Mouse (Mus musculus) spleen, adult 2 months (tissue): ENCODE data around the gene Pak1. TPM values are rescaled to one million over a fixed set of nuclear protein-coding genes. Genes with fewer than 3 reads are reported as not detected.

ENCODE experiments used
- DNase-seq, 2 experiments: peaks; one replicate each; pipeline versions ENCODE4 v3.0.0 to v3.0.0-alpha.2; 2012 to 2021; ENCODE audit warnings: low spot score in 2 of 2, low read depth in 1 of 2
- H3K27ac ChIP-seq: fragments of 200-500 bp; 2 replicates; pipeline ENCODE4 v1.5.1; 2012; ENCODE audit warnings: low read length, inconsistent platforms; ENCODE audit not compliant: insufficient read depth
- H3K27me3 ChIP-seq: fragments of 200-500 bp; 2 replicates; pipeline ENCODE4 v1.6.1; 2012; ENCODE audit warnings: mild to moderate bottlenecking, moderate library complexity, low read length, inconsistent platforms; ENCODE audit not compliant: control insufficient read depth, insufficient read depth
- H3K36me3 ChIP-seq: fragments of 200-500 bp; 2 replicates; pipeline ENCODE4 v1.6.1; 2012; ENCODE audit warnings: mild to moderate bottlenecking, low read length, inconsistent platforms; ENCODE audit not compliant: control insufficient read depth, insufficient read depth
- H3K4me1 ChIP-seq: fragments of 200-500 bp; 2 replicates; pipeline ENCODE4 v1.6.1; 2011; ENCODE audit warnings: inconsistent platforms; ENCODE audit not compliant: control insufficient read depth, insufficient read depth, insufficient read length
- H3K4me3 ChIP-seq: fragments of 200-500 bp; 2 replicates; pipeline ENCODE4 v1.5.1; 2011; ENCODE audit warnings: mild to moderate bottlenecking, inconsistent platforms; ENCODE audit not compliant: insufficient read depth, insufficient read length; ENCODE audit errors: extremely low read depth
- CTCF ChIP-seq: fragments of 200-500 bp; IDR thresholded peaks from 2 replicates; pipeline ENCODE4 v1.5.1; 2011; ENCODE audit warnings: mild to moderate bottlenecking, inconsistent platforms; ENCODE audit not compliant: insufficient read depth, insufficient read length, insufficient replicate concordance; ENCODE audit errors: extremely low read depth
- POLR2A ChIP-seq: fragments of 200-500 bp; IDR thresholded peaks from 2 replicates; pipeline ENCODE4 v1.6.1; 2011; ENCODE audit warnings: low read depth, low read length, inconsistent platforms
- WGBS: fragments of 180-500 bp; shearing (Covaris S2); methylation state at CpG from one replicate; pipeline ENCODE4 v1.1.7; 2018; 5-methylcytosine and 5-hydroxymethylcytosine counted together
- polyA plus RNA-seq: library from polyadenylated mRNA; depleted of rRNA; stranded (reverse); fragments of >200 nt; gene quantifications from 2 replicates; pipeline ENCODE4 v1.2.3, GENCODE M21; 2012

Gene Pak1
- polyA plus RNA-seq, 1 experiment: 6.5 TPM

- Histone ChIP-seq H3K36me3 (no peaks in the 10 kb centered on the region), H3K27me3 (no peaks in the 10 kb centered on the region), H3K27ac (peak overlapping the region; percentile 85), H3K4me3 (peak overlapping the region; percentile 63), H3K4me1 (peaks cover 5% of the 10 kb centered on the region; the same call in 1 of the 2 replicates)
- peak; percentile 30 to 41 for DNase-seq
- TF ChIP-seq CTCF (no peak), POLR2A (no peak)
- WGBS: 5% methylated on average over 10 of the region's 10 CpGs
Observed at GRCm38 (mm10) chr7:97748527-97749206, 39.7 kb upstream of the Pak1 start.

DNA sequence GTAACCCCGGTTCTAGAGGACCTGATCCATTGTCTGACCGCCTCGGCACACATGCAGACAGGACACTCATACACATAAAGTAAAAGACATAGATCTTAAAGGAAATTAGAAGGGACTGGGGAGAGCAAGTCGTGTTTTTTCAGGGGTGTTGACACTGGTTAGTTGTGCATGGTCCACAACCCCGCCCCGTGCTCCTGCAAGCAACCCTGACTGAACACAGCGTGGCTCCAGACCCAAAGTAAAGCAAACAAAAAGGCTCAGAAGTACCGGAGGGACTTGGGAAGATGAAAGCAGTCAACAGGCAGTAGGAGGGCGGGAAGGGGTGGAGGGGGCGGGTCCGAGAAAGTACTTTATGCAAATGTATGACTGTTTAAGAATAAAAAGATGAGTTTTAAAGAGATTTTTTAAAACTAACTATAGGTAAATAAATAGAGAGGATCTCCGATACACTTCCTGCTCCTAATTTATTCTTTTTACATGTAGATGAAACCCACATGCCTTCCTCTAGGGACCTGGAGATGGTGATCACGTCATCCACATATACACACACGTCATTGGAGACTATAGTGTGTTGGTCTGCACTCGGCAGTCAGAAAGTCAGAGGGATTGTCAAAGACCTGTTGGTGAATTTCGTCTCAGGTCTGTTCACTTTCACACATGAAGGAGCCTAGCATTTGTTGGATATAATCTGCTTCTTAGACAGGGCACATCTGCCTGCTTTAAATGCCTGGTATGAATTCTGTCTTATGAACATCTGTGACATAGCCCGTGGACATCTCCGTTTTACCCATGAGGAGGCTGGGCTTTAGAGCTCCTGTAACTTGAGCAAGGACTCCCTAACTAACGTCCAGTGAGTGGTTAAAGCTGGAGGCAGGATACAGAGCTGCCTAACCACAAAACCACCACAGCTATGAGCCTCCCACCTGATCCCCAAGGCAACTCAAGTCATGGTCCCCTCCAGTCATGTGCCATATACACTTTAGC is 38.8 kb upstream of the Pak1 start:
- WGBS: 3% methylated on average over 19 of the region's 19 CpGs
- H3K27me3 ChIP-seq: no peaks in the 10 kb centered on the region
- peaks cover 5% of the 10 kb centered on the region; the same call in 1 of the 2 replicates for H3K4me1 ChIP-seq
- H3K4me3 ChIP-seq: peak overlapping the region; percentile 63
- H3K36me3 ChIP-seq: no peaks in the 10 kb centered on the region
- DNase-seq: peak; percentile 11 to 32
- peak overlapping the region; percentile 85 for H3K27ac ChIP-seq
- TF ChIP-seq CTCF (no peak), POLR2A (no peak; the same call in 1 of the 2 replicates)

DNA sequence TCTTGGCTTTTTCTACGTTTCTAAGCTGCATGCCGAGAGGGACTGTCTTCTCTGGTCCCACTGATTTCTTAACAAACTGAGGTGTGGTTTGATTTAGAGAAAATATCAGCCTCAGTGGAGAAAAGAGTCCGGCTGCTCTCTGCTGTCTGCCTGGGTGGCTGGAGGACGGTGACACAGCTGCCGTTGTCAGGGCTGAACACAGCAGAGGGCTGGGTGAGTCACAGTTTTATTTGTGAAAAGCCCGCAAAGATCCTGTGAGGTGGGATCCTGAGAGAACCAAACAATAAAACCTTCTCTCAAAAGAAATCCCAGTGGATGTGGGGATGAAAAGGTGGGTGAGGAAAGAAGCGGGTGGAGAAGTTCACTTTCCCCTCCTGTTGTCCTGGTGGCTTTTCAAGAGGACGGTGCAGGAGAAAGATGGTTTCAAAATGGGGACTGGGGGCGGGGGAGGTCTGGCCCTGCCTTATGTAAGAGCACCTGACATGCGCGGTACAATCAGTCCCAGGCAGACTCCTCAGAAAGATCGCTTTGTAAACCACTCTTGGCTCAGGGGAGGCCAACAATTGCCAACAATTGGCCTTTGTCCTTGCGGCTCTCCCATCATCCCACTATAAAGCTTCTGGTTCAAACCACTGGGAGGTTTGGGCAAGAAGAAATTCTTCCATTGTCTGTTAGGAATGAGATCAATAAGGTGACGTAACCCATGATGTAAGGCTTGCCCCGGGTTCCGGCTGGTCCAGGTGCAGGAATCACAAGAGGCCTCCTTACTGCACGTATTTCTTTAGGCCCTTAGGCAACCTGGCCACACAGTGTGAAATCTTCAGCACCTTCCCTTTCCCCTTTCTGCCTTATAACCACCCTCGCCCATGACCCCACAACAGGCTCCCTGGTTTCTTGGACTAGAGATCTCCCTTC is 31.1 kb upstream of the Pak1 start:
- H3K27ac ChIP-seq: no peak overlapping the region
- H3K36me3 ChIP-seq: no peaks in the 10 kb centered on the region
- no peaks in the 10 kb centered on the region for H3K4me1 ChIP-seq
- 88% methylated on average over 18 of the region's 18 CpGs for WGBS
- no peak overlapping the region for H3K4me3 ChIP-seq
- DNase-seq: no peak
- H3K27me3 ChIP-seq: no peaks in the 10 kb centered on the region
- TF ChIP-seq CTCF: no peak
- no peak for TF ChIP-seq POLR2A

GRCm38 (mm10) chr7:97764591-97764990 is 23.8 kb upstream of the Pak1 start:
- no peaks in the 10 kb centered on the region for H3K4me1 ChIP-seq
- 67% methylated on average over 11 of the region's 11 CpGs for WGBS
- TF ChIP-seq POLR2A: no peak
- no peak for TF ChIP-seq CTCF
- H3K27me3 ChIP-seq: no peaks in the 10 kb centered on the region
- no peak overlapping the region for H3K4me3 ChIP-seq
- no peaks in the 10 kb centered on the region for H3K36me3 ChIP-seq
- DNase-seq: no peak
- no peak overlapping the region for H3K27ac ChIP-seq

DNA sequence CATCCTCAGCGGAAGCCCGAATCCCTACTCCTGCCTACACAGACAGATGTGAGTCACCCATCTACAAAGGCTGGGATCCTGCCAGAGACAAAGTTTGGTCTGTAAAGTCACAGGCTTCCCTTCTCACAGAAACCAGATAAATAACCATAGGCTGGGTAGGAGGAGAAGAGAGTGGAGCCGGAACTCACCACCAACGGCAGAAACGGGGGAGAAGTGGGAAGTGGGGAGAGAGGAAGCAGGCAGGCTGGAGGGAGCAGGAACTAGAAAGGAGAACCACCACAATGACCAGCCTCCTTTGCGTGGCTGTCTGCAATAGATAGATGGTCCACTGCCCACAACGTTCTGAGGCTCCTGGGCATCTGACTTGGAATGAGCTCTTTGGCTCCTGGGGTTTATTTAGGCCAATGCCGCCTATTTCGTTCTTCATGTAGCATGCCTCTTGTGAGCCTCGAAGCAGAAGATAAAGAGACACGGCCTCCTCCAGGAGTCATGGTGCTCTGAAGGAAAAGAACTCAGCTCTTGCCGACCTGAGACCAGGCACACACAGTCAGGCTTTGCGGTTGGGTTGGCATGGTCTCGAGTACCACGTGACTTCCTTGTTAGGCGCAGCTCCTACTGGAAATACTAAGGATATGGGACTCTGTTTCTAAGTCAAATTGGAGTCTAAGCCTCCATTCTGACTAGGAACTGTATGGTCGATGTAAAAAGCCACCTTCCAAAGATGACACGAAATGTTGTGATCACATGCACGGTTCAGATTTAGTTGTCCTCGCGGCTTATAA is 23.0 kb upstream of the Pak1 start:
- no peak for TF ChIP-seq POLR2A
- no peak for TF ChIP-seq CTCF
- 55% methylated on average over 21 of the region's 21 CpGs for WGBS
- H3K4me3 ChIP-seq: no peak overlapping the region
- no peaks in the 10 kb centered on the region for H3K36me3 ChIP-seq
- H3K27ac ChIP-seq: no peak overlapping the region
- no peak for DNase-seq
- no peaks in the 10 kb centered on the region for H3K4me1 ChIP-seq
- no peaks in the 10 kb centered on the region for H3K27me3 ChIP-seq

- H3K4me1 ChIP-seq: no peaks in the 10 kb centered on the region
- H3K27me3 ChIP-seq: no peaks in the 10 kb centered on the region
- no peak for TF ChIP-seq POLR2A
- TF ChIP-seq CTCF: no peak
- H3K27ac ChIP-seq: no peak overlapping the region
- DNase-seq: no peak
- H3K36me3 ChIP-seq: no peaks in the 10 kb centered on the region
- 73% methylated on average over 5 of the region's 5 CpGs for WGBS
- no peak overlapping the region for H3K4me3 ChIP-seq
Observed at GRCm38 (mm10) chr7:97765963-97766347, 22.4 kb upstream of the Pak1 start.
